Mouse (Mus musculus) ES-E14 (cell line): Measurements from ENCODE around the gene Lhfp.

Experiments used
- HCFC1 ChIP-seq: IDR thresholded peaks from 2 replicates; pipeline ENCODE4 v1.6.1; 2012; ENCODE audit warnings: low read length, inconsistent platforms, borderline replicate concordance; ENCODE audit not compliant: insufficient read depth
- MAFK ChIP-seq: IDR thresholded peaks from 2 replicates; pipeline ENCODE4 v1.6.1; 2014; ENCODE audit warnings: mild to moderate bottlenecking, low read depth, low read length, inconsistent platforms; ENCODE audit not compliant: insufficient read depth
- ZC3H11A ChIP-seq: IDR thresholded peaks from 2 replicates; pipeline ENCODE4 v1.6.1; 2012; ENCODE audit warnings: low read depth, mild to moderate bottlenecking, inconsistent platforms, low read length, borderline replicate concordance
- ZNF384 ChIP-seq: IDR thresholded peaks from 2 replicates; pipeline ENCODE4 v1.6.1; 2012; ENCODE audit warnings: low read depth, low read length, inconsistent platforms

GRCm38 (mm10) chr3:53294855-53295254, 253.5 kb downstream of the Lhfp start:
- TF ChIP-seq ZC3H11A: no peak
- no peak for TF ChIP-seq HCFC1
- no peak for TF ChIP-seq MAFK
- no peak for TF ChIP-seq ZNF384
